ENCODE assay signal across 8 mouse cellular contexts in the genomic region with DNA sequence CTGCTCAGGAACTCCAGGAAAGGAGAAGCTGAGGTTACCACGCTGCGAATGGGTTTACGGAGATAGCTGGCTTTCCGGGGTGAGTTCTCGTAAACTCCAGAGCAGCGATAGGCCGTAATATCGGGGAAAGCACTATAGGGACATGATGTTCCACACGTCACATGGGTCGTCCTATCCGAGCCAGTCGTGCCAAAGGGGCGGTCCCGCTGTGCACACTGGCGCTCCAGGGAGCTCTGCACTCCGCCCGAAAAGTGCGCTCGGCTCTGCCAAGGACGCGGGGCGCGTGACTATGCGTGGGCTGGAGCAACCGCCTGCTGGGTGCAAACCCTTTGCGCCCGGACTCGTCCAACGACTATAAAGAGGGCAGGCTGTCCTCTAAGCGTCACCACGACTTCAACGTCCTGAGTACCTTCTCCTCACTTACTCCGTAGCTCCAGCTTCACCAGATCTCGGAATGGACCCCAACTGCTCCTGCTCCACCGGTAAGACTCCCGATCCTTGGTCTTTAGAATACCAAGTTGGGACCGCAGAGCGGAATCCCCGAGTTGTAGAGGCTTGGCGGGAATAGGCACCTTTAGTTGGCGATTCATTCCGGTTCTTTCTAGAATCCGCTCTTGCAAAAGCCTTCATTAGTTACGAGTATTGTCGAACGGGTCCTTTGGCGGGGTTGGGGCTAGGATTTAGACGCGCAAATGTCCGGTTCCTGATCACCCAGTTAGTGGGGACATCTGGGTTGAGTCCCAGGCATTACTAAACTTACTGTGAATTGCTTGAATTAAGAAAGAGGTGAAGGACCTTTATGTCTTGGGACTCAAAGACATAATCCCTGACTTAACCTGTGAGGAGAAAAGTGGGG. TPM values are rescaled to one million over a fixed set of nuclear protein-coding genes. Genes with fewer than 3 reads are reported as not detected.
DNase-seq lines count a peak whose midpoint lies in the region; ATAC-seq and TF ChIP-seq lines count a peak whose summit lies in the region.

A gene (plus strand): TSS at position 226 of the 856 bp plus-strand sequence.

- H3K27ac ChIP-seq in embryonic facial prominence, embryonic 12.5 days, result no peak within 1 kb of the TSS
- no peak within 1 kb of the TSS for H3K27ac ChIP-seq in midbrain, embryonic 11.5 days (ENCODE audit: low read depth, low read length)
- H3K27ac ChIP-seq in small intestine, adult 2 months (ENCODE audit: insufficient read depth, low read depth, low read length), result peak within 1 kb of the TSS; percentile 84

- under 1% methylated on average over 50 of the region's 50 CpGs for WGBS in embryonic facial prominence, embryonic 12.5 days
- WGBS in midbrain, embryonic 11.5 days, result under 1% methylated on average over 50 of the region's 50 CpGs
- under 1% methylated on average over 50 of the region's 50 CpGs for WGBS in small intestine, adult 2 months

- TF ChIP-seq CTCF in small intestine, adult 2 months (IDR thresholded peaks at IDR 0.05; ENCODE audit: extremely low read depth, insufficient read length, insufficient replicate concordance, low read depth, low read length), result 0 out of 2 replicates have a peak, but pooled peaks have one; percentile 28

- no peaks in the 10 kb centered on the region for H3K36me3 ChIP-seq in embryonic facial prominence, embryonic 12.5 days
- no peaks in the 10 kb centered on the region for H3K36me3 ChIP-seq in midbrain, embryonic 11.5 days (ENCODE audit: control insufficient read depth, insufficient read depth, low read length)
- no peaks in the 10 kb centered on the region for H3K36me3 ChIP-seq in small intestine, adult 2 months (ENCODE audit: control insufficient read depth, insufficient read depth, low read length)

- peak; percentile 75; the same call in 1 of the 2 replicates for ATAC-seq in embryonic facial prominence, embryonic 12.5 days (ENCODE audit: insufficient number of reproducible peaks, insufficient read depth, low FRiP score, low TSS enrichment)
- ATAC-seq in granulocyte monocyte progenitor cell, adult 5-6 weeks (replicated peaks; ENCODE audit: poor library complexity, severe bottlenecking), result peak; percentile 80
- ATAC-seq in midbrain, embryonic 11.5 days (ENCODE audit: low FRiP score), result peak; percentile 77

- TF ChIP-seq POLR2A in small intestine, adult 2 months (IDR thresholded peaks at IDR 0.05; ENCODE audit: low read depth, low read length), result peak; percentile 92

- H3K27me3 ChIP-seq in embryonic facial prominence, embryonic 12.5 days, result peaks cover 94% of the 10 kb centered on the region
- H3K27me3 ChIP-seq in midbrain, embryonic 11.5 days (ENCODE audit: control insufficient read depth, insufficient read depth, low read length), result peaks cover 74% of the 10 kb centered on the region
- no peaks in the 10 kb centered on the region for H3K27me3 ChIP-seq in small intestine, adult 2 months (ENCODE audit: control insufficient read depth, insufficient read depth, low read length)

- H3K4me2 ChIP-seq in embryonic facial prominence, embryonic 12.5 days (replicated peaks), result peak within 1 kb of the TSS; percentile 75
- H3K4me2 ChIP-seq in midbrain, embryonic 11.5 days, result peak within 1 kb of the TSS; percentile 59

- peak within 1 kb of the TSS; percentile 44 for H3K4me3 ChIP-seq in embryonic facial prominence, embryonic 12.5 days
- peak within 1 kb of the TSS; percentile 30 for H3K4me3 ChIP-seq in midbrain, embryonic 11.5 days (ENCODE audit: low read depth, low read length)
- peak within 1 kb of the TSS; percentile 72 for H3K4me3 ChIP-seq in small intestine, adult 2 months (ENCODE audit: low read depth, low read length)

- DNase-seq in 416B (ENCODE audit: low read depth), result peak; percentile 95
- DNase-seq in adrenal gland, postnatal 14 days, result peak; percentile 98
- peak; percentile 92 for DNase-seq in kidney, adult 11 months
- peak; percentile 81 for DNase-seq in left cerebral cortex, postnatal 4 days
- peak; percentile 97 for DNase-seq in midbrain, embryonic 11.5 days (ENCODE audit: low spot score, missing footprints)

- peaks cover 14% of the 10 kb centered on the region for H3K4me1 ChIP-seq in embryonic facial prominence, embryonic 12.5 days
- H3K4me1 ChIP-seq in midbrain, embryonic 11.5 days (ENCODE audit: control insufficient read depth, insufficient read depth, low read length), result peaks cover 15% of the 10 kb centered on the region
- H3K4me1 ChIP-seq in small intestine, adult 2 months (ENCODE audit: control insufficient read depth, insufficient read depth, insufficient read length, low read length), result peaks cover 5% of the 10 kb centered on the region

- intact Hi-C loops in left cerebral cortex, postnatal 4 days (cut with DNase I), result no loop called here

- H3K9me3 ChIP-seq in embryonic facial prominence, embryonic 12.5 days, result no peaks in the 10 kb centered on the region
- no peaks in the 10 kb centered on the region for H3K9me3 ChIP-seq in midbrain, embryonic 11.5 days (ENCODE audit: control insufficient read depth, low read length)

- H3K9ac ChIP-seq in embryonic facial prominence, embryonic 12.5 days, result peak within 1 kb of the TSS; percentile 42
- peak within 1 kb of the TSS; percentile 6; the same call in 1 of the 2 replicates for H3K9ac ChIP-seq in midbrain, embryonic 11.5 days (ENCODE audit: low read length)

RNA-seq across cellular contexts. Expression of the gene that starts here (rescaled TPM):
- total RNA-seq in adrenal gland, postnatal 14 days (2021), result 237 and 369 TPM in 2 replicates
- polyA plus RNA-seq in embryonic facial prominence, embryonic 12.5 days (2016; fragmentation: Nextera tagmentation; extraction: Ambion mirVana), result 73.2 and 73.3 TPM in 2 replicates
- 120 and 175 TPM in 2 replicates for total RNA-seq in granulocyte monocyte progenitor cell, adult 5-6 weeks (2014; fragmentation: Nextera tagmentation)
- total RNA-seq in granulocyte monocyte progenitor cell, adult 5-6 weeks (2017), result 233 and 290 TPM in 2 replicates
- 10 to 100 TPM; 40.5 to 51.0 TPM for total RNA-seq in left cerebral cortex, postnatal 4 days (2021)
- 87.0 and 94.1 TPM in 2 replicates for polyA plus RNA-seq in midbrain, embryonic 11.5 days (2014; fragmentation: Nextera tagmentation; extraction: Ambion mirVana)
- polyA plus RNA-seq in small intestine, adult 2 months (2012; rRNA removed), result 966 and 1,593 TPM in 2 replicates

Comparison
In these comparisons a context has a peak if more than half of its experiments do, and no peak if none do; other contexts are left out.
1. RNA of the gene that starts here (polyA plus RNA-seq): 966 to 1,593 TPM in small intestine, adult 2 months; 87.0 to 94.1 TPM in midbrain, embryonic 11.5 days and 73.2 to 73.3 TPM in embryonic facial prominence, embryonic 12.5 days; every median in the first group is over 10 times any median in the second.
2. Peak in every context shown above with its lines, with median percentiles within 50 percentile points of each other: DNase-seq, ATAC-seq and H3K4me3 ChIP-seq.